23 mouse cellular contexts compared by ENCODE assay signal in the genomic region with DNA sequence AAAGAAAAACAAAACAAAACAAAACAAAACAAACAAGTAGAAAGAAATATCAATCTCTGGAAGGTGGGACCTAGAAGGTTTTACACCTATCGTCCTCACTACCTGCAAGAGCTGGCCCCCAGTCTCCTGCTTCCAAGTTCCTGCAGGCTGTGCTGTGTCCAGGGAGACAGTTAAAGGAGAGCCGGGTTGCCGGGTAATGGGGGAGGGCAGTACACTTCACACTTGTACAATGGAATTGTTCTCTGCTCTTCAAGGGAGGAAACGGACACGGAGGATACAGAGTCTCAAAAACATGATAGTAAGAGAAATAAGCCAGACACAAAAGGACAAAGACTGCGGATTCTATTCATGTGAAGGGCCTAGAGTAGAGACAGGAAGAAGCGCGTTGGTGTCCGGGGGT. TPM values are rescaled to one million over a fixed set of nuclear protein-coding genes. Genes with fewer than 3 reads are reported as not detected.
DNase-seq lines count a peak whose midpoint lies in the region; ATAC-seq and TF ChIP-seq lines count a peak whose summit lies in the region.
"Had no signal": no experiment of that assay in that cellular context is flagged by ENCODE, and none has a peak within 500 bp of the region (broad histone marks: within the 10 kb centered on the region; RNA-seq: fewer than 3 reads in every experiment).

No protein-coding gene starts in this region.

- H3ac ChIP-seq in myocyte (ENCODE audit: control insufficient read depth, insufficient read length) = no peak overlapping the region

- H3K9me3 ChIP-seq in heart, embryonic 10.5 days = no peaks in the 10 kb centered on the region
- no peaks in the 10 kb centered on the region for H3K9me3 ChIP-seq in heart, postnatal 0 days (replicated peaks; ENCODE audit: control insufficient read depth, low read length)
- H3K9me3 ChIP-seq: forebrain, embryonic 13.5 days; limb, embryonic 13.5 days; lung, embryonic 15.5 days; midbrain, embryonic 12.5 days; neural tube, embryonic 12.5 days had no signal

- no peak for DNase-seq in heart, embryonic 10.5 days (ENCODE audit: low spot score)
- no peak for DNase-seq in heart, adult 8-10 months (ENCODE audit: low spot score)
- DNase-seq in heart, postnatal 0 days (ENCODE audit: low spot score) = peak; percentile 61
- no peak for DNase-seq in heart, postnatal 14 days
- peak; percentile 21 for DNase-seq in kidney, postnatal 14 days
- DNase-seq in kidney, adult 11 months = no peak
- no peak for DNase-seq in adipocyte (ENCODE audit: low spot score)
- DNase-seq: adrenal gland, adult 8-10 months; cerebellum, adult 9-10 months; gastrocnemius, postnatal 10 days; heart, adult 11 months; kidney, adult 9 months; layer of hippocampus, postnatal 36 days; lung, postnatal 4 days; right cerebral cortex, adult 18-20 months; thymus, adult 2 months had no signal

- 52% methylated on average over 9 of the region's 9 CpGs for WGBS in heart, embryonic 10.5 days
- WGBS in heart, postnatal 0 days = 44% methylated on average over 9 of the region's 9 CpGs

- no peak overlapping the region for H3K4me3 ChIP-seq in heart, embryonic 10.5 days
- no peak overlapping the region for H3K4me3 ChIP-seq in heart, postnatal 0 days (ENCODE audit: low read depth, low read length)
- no peak overlapping the region for H3K4me3 ChIP-seq in myocyte
- H3K4me3 ChIP-seq: forebrain, embryonic 13.5 days; layer of hippocampus, adult 2 months; limb, embryonic 13.5 days; lung, embryonic 15.5 days; midbrain, embryonic 12.5 days; neural tube, embryonic 12.5 days had no signal

- H3K4me1 ChIP-seq in heart, embryonic 10.5 days = peaks cover 53% of the 10 kb centered on the region
- peaks cover 25% of the 10 kb centered on the region for H3K4me1 ChIP-seq in heart, postnatal 0 days (ENCODE audit: control insufficient read depth, insufficient read depth)
- H3K4me1 ChIP-seq: forebrain, embryonic 13.5 days had no signal

- peak; percentile 56; the same call in 1 of the 2 replicates for ATAC-seq in heart, postnatal 0 days (ENCODE audit: insufficient read depth, low read depth)
- ATAC-seq: forebrain, embryonic 13.5 days had no signal

- no peak for TF ChIP-seq POLR2A in myocyte (IDR thresholded peaks at IDR 0.05; ENCODE audit: insufficient read length, low read depth)

- H3K79me2 ChIP-seq in myocyte (ENCODE audit: control insufficient read depth, insufficient read depth) = peaks cover 8% of the 10 kb centered on the region

- no peak for TF ChIP-seq EP300 in heart, postnatal 0 days (IDR thresholded peaks at IDR 0.05; ENCODE audit: low read depth)

- H3K9ac ChIP-seq in heart, postnatal 0 days (replicated peaks; ENCODE audit: low read depth, low read length) = no peak overlapping the region
- H3K9ac ChIP-seq: forebrain, embryonic 13.5 days; limb, embryonic 13.5 days; lung, embryonic 15.5 days; midbrain, embryonic 12.5 days; neural tube, embryonic 12.5 days had no signal

- peaks cover 13% of the 10 kb centered on the region for H3K36me3 ChIP-seq in heart, embryonic 10.5 days
- no peaks in the 10 kb centered on the region; the same call in 1 of the 2 replicates for H3K36me3 ChIP-seq in heart, postnatal 0 days (replicated peaks; ENCODE audit: control insufficient read depth, insufficient read depth, low read length)
- no peaks in the 10 kb centered on the region for H3K36me3 ChIP-seq in myocyte (ENCODE audit: control insufficient read depth, insufficient read depth)
- H3K36me3 ChIP-seq: lung, embryonic 15.5 days; midbrain, embryonic 12.5 days; neural tube, embryonic 12.5 days had no signal

- intact Hi-C loops in heart, postnatal 14 days (cut with DNase I) = no loop called here

- peak overlapping the region; percentile 72 for H3K27ac ChIP-seq in heart, embryonic 10.5 days
- peak overlapping the region; percentile 57 for H3K27ac ChIP-seq in heart, postnatal 0 days (ENCODE audit: low read depth)
- H3K27ac ChIP-seq: forebrain, embryonic 13.5 days; layer of hippocampus, adult 2 months; limb, embryonic 13.5 days; lung, embryonic 15.5 days; midbrain, embryonic 12.5 days; neural tube, embryonic 12.5 days had no signal

- no peaks in the 10 kb centered on the region for H3K27me3 ChIP-seq in heart, embryonic 10.5 days (ENCODE audit: insufficient read depth, poor library complexity, severe bottlenecking)
- no peaks in the 10 kb centered on the region for H3K27me3 ChIP-seq in heart, postnatal 0 days (ENCODE audit: control insufficient read depth, insufficient read depth, low read length)
- no peaks in the 10 kb centered on the region for H3K27me3 ChIP-seq in myocyte (ENCODE audit: control insufficient read depth, insufficient read depth, insufficient read length)
- H3K27me3 ChIP-seq: forebrain, embryonic 13.5 days; limb, embryonic 13.5 days; lung, embryonic 15.5 days; midbrain, embryonic 12.5 days; neural tube, embryonic 12.5 days had no signal

- TF ChIP-seq CTCF in heart, postnatal 0 days (IDR thresholded peaks at IDR 0.05; ENCODE audit: low read depth) = no peak

- no peak overlapping the region for H3K4me2 ChIP-seq in heart, postnatal 0 days (ENCODE audit: low read depth, low read length)
- H3K4me2 ChIP-seq in myocyte (ENCODE audit: low read depth) = peak overlapping the region; percentile 46
- H3K4me2 ChIP-seq: forebrain, embryonic 13.5 days; limb, embryonic 13.5 days; lung, embryonic 15.5 days; midbrain, embryonic 12.5 days; neural tube, embryonic 12.5 days had no signal

TF ChIP-seq in myocyte, 11 proteins besides CTCF, POLR2A, EP300 and RAD21:
- TF ChIP-seq TCF12 (IDR thresholded peaks at IDR 0.05; ENCODE audit: insufficient read depth, poor library complexity, severe bottlenecking) (no peak), MYOD1 (IDR thresholded peaks at IDR 0.05; ENCODE audit: control insufficient read depth in 1 of 3, insufficient read length in 2 of 3, low read depth in 2 of 3) (no peak), REST (IDR thresholded peaks at IDR 0.05; ENCODE audit: insufficient read depth, insufficient read length) (no peak), TCF3 (IDR thresholded peaks at IDR 0.05; ENCODE audit: insufficient read length, low read depth) (no peak), SRF (IDR thresholded peaks at IDR 0.05; ENCODE audit: control insufficient read depth, insufficient read length, low read depth) (no peak), MYOG (IDR thresholded peaks at IDR 0.05; ENCODE audit: control insufficient read depth in 1 of 3, insufficient read depth in 1 of 3, insufficient read length in 2 of 3, low read depth in 2 of 3) (no peak), CEBPB (IDR thresholded peaks at IDR 0.05; ENCODE audit: insufficient read depth, poor library complexity, severe bottlenecking) (no peak), USF1 (IDR thresholded peaks at IDR 0.05; ENCODE audit: low read depth) (no peak), POLR2AphosphoS2 (IDR thresholded peaks at IDR 0.05; ENCODE audit: insufficient read length, low read depth) (no peak), MAX (IDR thresholded peaks at IDR 0.05; ENCODE audit: low read depth) (no peak), E2F4 (IDR thresholded peaks at IDR 0.05; ENCODE audit: insufficient read depth) (no peak)

RNA-seq across cellular contexts. Expression of a gene that starts 28.3 kb away (rescaled TPM):
- 15.2 and 26.4 TPM in 2 replicates for polyA plus RNA-seq in heart, embryonic 10.5 days (2016; fragmentation: Nextera tagmentation; extraction: Ambion mirVana)
- total RNA-seq in heart, adult 8-10 months (2022) = 10 to 100 TPM; 15.9 to 20.8 (median 18.8) TPM
- total RNA-seq in heart, postnatal 0 days (2014; rRNA removed; ENCODE audit: low replicate concordance) = 27.8 and 34.5 TPM in 2 replicates
- polyA plus RNA-seq in heart, postnatal 0 days (2015; fragmentation: Nextera tagmentation; extraction: Ambion mirVana) = 3.9 and 5.0 TPM in 2 replicates
- 10 to 100 TPM; 29.9 to 32.2 TPM for total RNA-seq in heart, postnatal 14 days (2021)
- polyA plus RNA-seq in myocyte (2012; fragmentation: generic; extraction: Trizol) = 28.1 TPM

Comparison
In these comparisons a context has a peak if more than half of its experiments do, and no peak if none do; other contexts are left out.
1. DNase-seq: peak in heart, postnatal 0 days (single experiment) and kidney, postnatal 14 days (single experiment); none in heart, embryonic 10.5 days (single experiment), heart, adult 8-10 months (single experiment), heart, postnatal 14 days (0 of 2), kidney, adult 11 months (single experiment) and adipocyte (single experiment).